Mouse (Mus musculus): ENCODE measurements at regions not wholly inside any gene's neighbourhood (a gene's known extent, or its start where the extent isn't known, plus 50 kb on each side); places are given as distances from the start of the nearest gene placed in this dataset.
"Not testable (repeated sequence)": the region's sequence is repeated elsewhere in the genome, so short reads cannot be mapped to it uniquely, and the experiment has no call there.

DNA sequence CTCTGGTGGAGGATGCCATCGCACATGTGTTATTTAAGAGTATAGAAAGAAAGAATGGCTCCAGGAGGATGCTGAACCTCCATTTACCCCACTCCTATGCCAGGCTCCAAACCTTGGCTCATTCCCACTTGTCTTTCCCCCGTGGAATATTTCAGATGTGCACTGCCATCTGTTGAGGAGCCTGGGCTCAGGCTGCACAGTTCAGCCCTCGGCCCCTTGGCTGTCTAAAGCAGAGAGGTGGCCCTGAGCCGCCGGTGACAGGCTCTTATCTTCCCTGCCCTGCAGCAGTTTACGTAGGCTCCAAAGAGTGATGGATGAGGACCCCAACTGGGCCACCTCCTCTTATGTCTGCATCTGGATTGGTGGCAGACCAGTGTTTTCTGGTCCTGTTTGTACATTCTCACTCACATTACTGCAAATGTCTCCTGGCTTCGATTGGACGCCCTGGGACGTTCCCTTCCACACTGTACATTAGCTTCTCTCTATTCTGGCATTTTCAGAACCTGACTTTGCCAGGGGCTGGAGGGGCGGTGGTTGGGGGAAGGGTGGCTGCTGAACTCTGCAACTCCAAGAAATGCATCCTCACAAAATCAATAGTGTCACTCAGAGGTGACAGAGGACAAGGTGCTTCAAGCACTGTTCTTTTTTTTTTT, 447.3 kb upstream of the Clint1 start:
- no peaks in the 10 kb centered on the region for H3K4me1 ChIP-seq (ENCODE audit: control insufficient read depth, insufficient read depth, low read length)

GRCm38 (mm10) chr11:45424066-45424465, 427.8 kb upstream of the Clint1 start:
- H3K4me3 ChIP-seq (replicated peaks; ENCODE audit: low read length); H3K9ac ChIP-seq (ENCODE audit: low read length); H3K27me3 ChIP-seq (ENCODE audit: control insufficient read depth, insufficient read depth, low read length); H3K36me3 ChIP-seq (ENCODE audit: control insufficient read depth, insufficient read depth, low read length); ATAC-seq (ENCODE audit: insufficient read depth, low FRiP score); H3K4me2 ChIP-seq (ENCODE audit: low read depth, low read length); H3K4me1 ChIP-seq (ENCODE audit: control insufficient read depth, insufficient read depth, low read length); H3K27ac ChIP-seq (ENCODE audit: low read length); H3K9me3 ChIP-seq (replicated peaks; ENCODE audit: control insufficient read depth, low read length): not testable (repeated sequence)

More for the DNA sequence above, 447.3 kb upstream of the Clint1 start:
- Histone ChIP-seq H3K4me3 (replicated peaks; ENCODE audit: low read length) (no peak overlapping the region), H3K27ac (ENCODE audit: low read length) (no peak overlapping the region), H3K4me2 (ENCODE audit: low read depth, low read length) (no peak overlapping the region), H3K36me3 (ENCODE audit: control insufficient read depth, insufficient read depth, low read length) (no peaks in the 10 kb centered on the region), H3K9me3 (replicated peaks; ENCODE audit: control insufficient read depth, low read length) (no peaks in the 10 kb centered on the region), H3K27me3 (ENCODE audit: control insufficient read depth, insufficient read depth, low read length) (no peaks in the 10 kb centered on the region), H3K9ac (ENCODE audit: low read length) (no peak overlapping the region)
- ATAC-seq (ENCODE audit: insufficient read depth, low FRiP score), result no peak
- WGBS, result 43% methylated on average over 10 of the region's 10 CpGs

DNA sequence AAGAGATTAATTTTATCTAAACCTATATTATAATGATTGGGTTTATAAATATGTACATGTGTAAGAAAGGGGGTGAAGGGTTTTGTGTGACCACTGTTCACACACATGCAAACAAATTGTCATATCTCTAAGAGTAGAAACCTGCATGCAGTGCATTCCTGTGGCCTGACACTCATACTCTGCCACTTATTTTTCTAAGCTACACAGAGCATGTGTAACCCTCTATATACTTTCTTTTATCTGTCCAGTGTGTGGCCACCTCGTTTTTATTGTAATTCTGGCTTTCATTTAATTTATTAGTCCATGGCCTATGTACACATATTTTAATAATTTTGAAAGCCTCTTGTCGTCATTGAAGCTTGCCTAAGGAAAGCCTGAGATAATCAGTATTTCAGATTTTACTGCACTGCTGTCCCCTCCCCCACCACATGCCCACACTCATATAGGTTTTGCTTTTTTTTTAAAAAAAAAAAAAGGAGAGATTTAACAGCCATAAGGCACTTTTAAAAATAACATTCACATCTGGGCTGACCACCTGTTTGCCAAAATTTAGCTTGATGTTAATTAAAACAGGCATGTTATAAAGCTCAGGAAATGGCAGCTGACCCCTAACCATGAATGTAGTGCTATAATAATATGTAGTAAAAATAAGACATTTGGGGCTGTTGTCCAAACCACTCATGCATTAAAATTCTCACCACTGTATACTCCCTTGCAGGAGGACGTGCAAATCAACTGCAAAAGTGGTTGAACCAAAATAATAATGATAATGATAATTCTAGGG, 410.7 kb upstream of the Clint1 start:
- no peak for ATAC-seq (ENCODE audit: insufficient read depth, low FRiP score)
- H3K9ac ChIP-seq (ENCODE audit: low read length), result no peak overlapping the region
- no peaks in the 10 kb centered on the region for H3K4me1 ChIP-seq (ENCODE audit: control insufficient read depth, insufficient read depth, low read length)
- no peak overlapping the region for H3K4me3 ChIP-seq (replicated peaks; ENCODE audit: low read length)
- H3K4me2 ChIP-seq (ENCODE audit: low read depth, low read length), result no peak overlapping the region
- H3K36me3 ChIP-seq (ENCODE audit: control insufficient read depth, insufficient read depth, low read length), result no peaks in the 10 kb centered on the region
- H3K27me3 ChIP-seq (ENCODE audit: control insufficient read depth, insufficient read depth, low read length), result no peaks in the 10 kb centered on the region
- WGBS, result 57% methylated on average over 3 of the region's 3 CpGs
- H3K27ac ChIP-seq (ENCODE audit: low read length), result no peak overlapping the region
- no peaks in the 10 kb centered on the region for H3K9me3 ChIP-seq (replicated peaks; ENCODE audit: control insufficient read depth, low read length)

DNA sequence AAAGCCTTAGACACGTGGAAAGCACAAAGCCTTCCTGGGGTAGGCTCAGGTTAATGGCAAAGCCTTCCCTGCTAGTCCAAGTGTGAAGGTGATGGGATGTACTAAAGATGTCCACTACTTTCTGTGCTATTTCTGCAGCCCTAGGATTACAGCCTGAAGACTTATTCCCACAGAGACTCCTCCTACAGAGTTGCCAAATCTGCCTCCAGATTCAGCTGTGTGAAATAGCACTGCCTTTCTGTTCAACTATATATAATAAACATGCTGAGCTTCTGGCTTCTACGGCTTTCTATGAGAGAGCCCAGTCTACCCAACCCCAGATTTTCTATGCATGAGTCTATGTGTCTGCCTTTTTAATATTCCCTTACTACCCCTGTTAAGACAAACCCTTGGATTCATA, 405.3 kb upstream of the Clint1 start:
- Histone ChIP-seq H3K36me3 (ENCODE audit: control insufficient read depth, insufficient read depth, low read length) (no peaks in the 10 kb centered on the region), H3K9ac (ENCODE audit: low read length) (no peak overlapping the region), H3K27me3 (ENCODE audit: control insufficient read depth, insufficient read depth, low read length) (no peaks in the 10 kb centered on the region), H3K9me3 (replicated peaks; ENCODE audit: control insufficient read depth, low read length) (no peaks in the 10 kb centered on the region), H3K27ac (ENCODE audit: low read length) (no peak overlapping the region), H3K4me3 (replicated peaks; ENCODE audit: low read length) (no peak overlapping the region), H3K4me1 (ENCODE audit: control insufficient read depth, insufficient read depth, low read length) (no peaks in the 10 kb centered on the region), H3K4me2 (ENCODE audit: low read depth, low read length) (no peak overlapping the region)
- whole genome bisulfite sequencing, result 67% methylated on average over 2 of the region's 2 CpGs
- no peak for ATAC-seq (ENCODE audit: insufficient read depth, low FRiP score)

- Histone ChIP-seq H3K4me2 (ENCODE audit: low read depth, low read length) (no peak overlapping the region), H3K27me3 (ENCODE audit: control insufficient read depth, insufficient read depth, low read length) (no peaks in the 10 kb centered on the region), H3K36me3 (ENCODE audit: control insufficient read depth, insufficient read depth, low read length) (no peaks in the 10 kb centered on the region), H3K9me3 (replicated peaks; ENCODE audit: control insufficient read depth, low read length) (no peaks in the 10 kb centered on the region), H3K9ac (ENCODE audit: low read length) (no peak overlapping the region), H3K27ac (ENCODE audit: low read length) (no peak overlapping the region), H3K4me1 (ENCODE audit: control insufficient read depth, insufficient read depth, low read length) (no peaks in the 10 kb centered on the region), H3K4me3 (replicated peaks; ENCODE audit: low read length) (no peak overlapping the region)
- 90% methylated on average over 5 of the region's 5 CpGs for WGBS
- ATAC-seq (ENCODE audit: insufficient read depth, low FRiP score), result no peak
Observed at GRCm38 (mm10) chr11:45454234-45454633, 397.6 kb upstream of the Clint1 start.

DNA sequence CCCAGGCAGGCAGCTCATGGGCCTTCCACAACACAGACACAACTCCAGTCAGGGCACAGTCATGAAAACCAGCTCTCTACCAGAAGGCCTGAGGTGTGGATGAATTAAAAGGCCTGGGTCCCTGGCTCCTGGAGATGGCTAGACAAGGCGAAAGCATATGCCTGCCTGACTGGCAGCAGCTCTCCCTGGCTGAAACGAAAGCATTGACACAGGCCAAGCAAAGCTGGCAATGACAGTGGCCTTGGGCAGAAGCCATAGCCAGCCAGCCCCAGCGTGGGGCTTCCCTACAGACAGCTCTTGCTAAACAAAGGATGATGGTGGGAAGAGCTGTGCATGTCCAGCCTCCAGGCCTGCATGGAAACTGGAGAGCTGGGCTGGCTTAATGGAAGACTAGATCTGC, 396.9 kb upstream of the Clint1 start:
- Histone ChIP-seq H3K27me3 (ENCODE audit: control insufficient read depth, insufficient read depth, low read length) (no peaks in the 10 kb centered on the region), H3K4me1 (ENCODE audit: control insufficient read depth, insufficient read depth, low read length) (no peaks in the 10 kb centered on the region), H3K9ac (ENCODE audit: low read length) (no peak overlapping the region), H3K9me3 (replicated peaks; ENCODE audit: control insufficient read depth, low read length) (no peaks in the 10 kb centered on the region), H3K4me2 (ENCODE audit: low read depth, low read length) (no peak overlapping the region), H3K27ac (ENCODE audit: low read length) (no peak overlapping the region), H3K4me3 (replicated peaks; ENCODE audit: low read length) (no peak overlapping the region), H3K36me3 (ENCODE audit: control insufficient read depth, insufficient read depth, low read length) (no peaks in the 10 kb centered on the region)
- ATAC-seq (ENCODE audit: insufficient read depth, low FRiP score), result no peak
- WGBS, result 82% methylated on average over 3 of the region's 3 CpGs

DNA sequence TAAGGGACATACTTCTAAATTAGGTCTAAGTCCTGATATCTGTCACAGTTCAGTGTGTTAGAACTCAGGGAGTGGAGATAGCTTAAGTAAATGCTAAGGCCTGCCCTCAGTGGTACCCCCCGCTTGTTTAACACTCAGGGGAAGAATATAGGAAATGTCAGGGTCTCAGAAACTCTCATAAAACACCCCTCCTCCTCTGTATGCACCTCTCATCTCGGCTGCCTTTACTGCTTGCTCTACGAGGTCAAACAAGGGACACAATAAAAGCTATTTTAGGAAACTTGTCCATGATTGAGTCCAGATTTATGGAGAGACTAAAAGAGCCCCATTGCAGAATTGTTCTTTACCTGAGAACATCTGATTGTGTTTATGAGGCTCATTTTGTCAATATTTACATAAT, 395.1 kb upstream of the Clint1 start:
- no peaks in the 10 kb centered on the region for H3K27me3 ChIP-seq (ENCODE audit: control insufficient read depth, insufficient read depth, low read length)
- 32% methylated on average over 3 of the region's 3 CpGs for WGBS
- no peak overlapping the region for H3K9ac ChIP-seq (ENCODE audit: low read length)
- no peaks in the 10 kb centered on the region for H3K4me1 ChIP-seq (ENCODE audit: control insufficient read depth, insufficient read depth, low read length)
- no peak for ATAC-seq (ENCODE audit: insufficient read depth, low FRiP score)
- no peak overlapping the region for H3K27ac ChIP-seq (ENCODE audit: low read length)
- no peak overlapping the region for H3K4me2 ChIP-seq (ENCODE audit: low read depth, low read length)
- no peaks in the 10 kb centered on the region for H3K9me3 ChIP-seq (replicated peaks; ENCODE audit: control insufficient read depth, low read length)
- no peaks in the 10 kb centered on the region for H3K36me3 ChIP-seq (ENCODE audit: control insufficient read depth, insufficient read depth, low read length)
- H3K4me3 ChIP-seq (replicated peaks; ENCODE audit: low read length), result no peak overlapping the region

- 51% methylated on average over 4 of the region's 4 CpGs for WGBS
- no peak for ATAC-seq (ENCODE audit: insufficient read depth, low FRiP score)
- no peaks in the 10 kb centered on the region for H3K36me3 ChIP-seq (ENCODE audit: control insufficient read depth, insufficient read depth, low read length)
Observed at GRCm38 (mm10) chr11:45457597-45457996, 394.3 kb upstream of the Clint1 start.

DNA sequence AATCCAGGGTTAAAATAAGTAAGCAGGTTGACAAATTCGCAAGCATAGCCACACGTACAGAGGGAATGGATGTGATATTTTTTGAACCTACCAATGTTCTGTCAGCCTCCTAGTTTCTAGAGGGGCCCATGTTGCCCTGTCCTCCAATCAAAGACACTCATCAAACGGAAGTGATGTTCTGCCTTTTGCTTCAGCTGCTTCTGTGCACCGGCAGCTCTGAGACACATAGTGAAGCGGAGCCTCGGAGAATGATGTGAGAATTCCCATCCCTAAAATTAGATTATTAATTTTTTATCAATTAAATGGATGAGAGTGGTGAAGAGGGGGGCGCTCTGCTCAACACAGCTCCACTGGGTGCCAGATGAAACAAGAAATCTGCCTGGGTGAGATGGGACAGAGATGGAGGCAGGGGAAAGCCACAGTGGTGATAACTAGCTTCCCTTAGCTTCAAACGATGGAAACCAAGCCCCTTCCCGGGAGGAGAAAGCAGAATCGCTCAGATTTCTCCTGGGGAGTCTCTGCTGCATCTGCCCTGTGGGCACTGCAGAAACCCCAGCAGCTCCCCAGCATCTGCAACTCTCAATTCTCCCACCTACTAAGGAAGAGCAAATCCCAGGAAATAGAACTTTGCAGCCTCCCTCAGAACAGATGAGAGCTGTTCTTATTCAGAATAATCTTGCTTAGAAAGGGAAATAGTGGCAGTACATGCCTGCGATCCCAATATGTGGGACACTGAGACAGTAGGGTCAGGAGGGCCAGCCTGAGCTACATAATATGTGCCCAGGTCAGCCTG, 391.7 kb upstream of the Clint1 start:
- 86% methylated on average over 11 of the region's 11 CpGs for WGBS
- no peaks in the 10 kb centered on the region for H3K9me3 ChIP-seq (replicated peaks; ENCODE audit: control insufficient read depth, low read length)
- no peak for ATAC-seq (ENCODE audit: insufficient read depth, low FRiP score)
- H3K4me3 ChIP-seq (replicated peaks; ENCODE audit: low read length), result no peak overlapping the region
- no peak overlapping the region for H3K27ac ChIP-seq (ENCODE audit: low read length)
- no peak overlapping the region for H3K9ac ChIP-seq (ENCODE audit: low read length)
- H3K27me3 ChIP-seq (ENCODE audit: control insufficient read depth, insufficient read depth, low read length), result no peaks in the 10 kb centered on the region
- no peaks in the 10 kb centered on the region for H3K4me1 ChIP-seq (ENCODE audit: control insufficient read depth, insufficient read depth, low read length)
- H3K36me3 ChIP-seq (ENCODE audit: control insufficient read depth, insufficient read depth, low read length), result no peaks in the 10 kb centered on the region
- H3K4me2 ChIP-seq (ENCODE audit: low read depth, low read length), result no peak overlapping the region

More at GRCm38 (mm10) chr11:45457597-45457996, 394.3 kb upstream of the Clint1 start:
- Histone ChIP-seq H3K9ac (ENCODE audit: low read length) (no peak overlapping the region), H3K27ac (ENCODE audit: low read length) (no peak overlapping the region), H3K4me1 (ENCODE audit: control insufficient read depth, insufficient read depth, low read length) (no peaks in the 10 kb centered on the region), H3K9me3 (replicated peaks; ENCODE audit: control insufficient read depth, low read length) (no peaks in the 10 kb centered on the region), H3K4me3 (replicated peaks; ENCODE audit: low read length) (no peak overlapping the region), H3K27me3 (ENCODE audit: control insufficient read depth, insufficient read depth, low read length) (no peaks in the 10 kb centered on the region), H3K4me2 (ENCODE audit: low read depth, low read length) (no peak overlapping the region)

Data from stomach, embryonic 16.5 days (tissue).